Mouse (Mus musculus): ENCODE results near the gene Ly6g5c. TPM values are rescaled to one million over a fixed set of nuclear protein-coding genes. Genes with fewer than 3 reads are reported as not detected.

Ly6g5c gene
- polyA plus RNA-seq, 1 experiment, result not detected

GRCm38 (mm10) chr17:35125578-35125977, 17.5 kb downstream of the Ly6g5c start:
- peak overlapping the region; percentile 86 for H3K4me2 ChIP-seq (ENCODE audit: low read depth)
- peak overlapping the region; percentile 90 for H3K4me3 ChIP-seq
- peaks cover 40% of the 10 kb centered on the region for H3K79me2 ChIP-seq (ENCODE audit: control insufficient read depth, insufficient read depth)
- peak overlapping the region; percentile 27 for H3ac ChIP-seq (ENCODE audit: control insufficient read depth, insufficient read length)
- no peaks in the 10 kb centered on the region for H3K36me3 ChIP-seq (ENCODE audit: control insufficient read depth, insufficient read depth)
- TF ChIP-seq POLR2AphosphoS2 (IDR thresholded peaks at IDR 0.05; ENCODE audit: insufficient read length, low read depth), result no peak
- TF ChIP-seq TCF3 (IDR thresholded peaks at IDR 0.05; ENCODE audit: insufficient read length, low read depth), result no peak
- no peak for TF ChIP-seq POLR2A (IDR thresholded peaks at IDR 0.05; ENCODE audit: insufficient read length, low read depth)
- TF ChIP-seq USF1 (IDR thresholded peaks at IDR 0.05; ENCODE audit: low read depth), result peak; percentile 24
- no peak for TF ChIP-seq REST (IDR thresholded peaks at IDR 0.05; ENCODE audit: insufficient read depth, insufficient read length)
- TF ChIP-seq MAX (IDR thresholded peaks at IDR 0.05; ENCODE audit: low read depth), result no peak
- H3K27me3 ChIP-seq (ENCODE audit: control insufficient read depth, insufficient read depth, insufficient read length), result no peaks in the 10 kb centered on the region

DNA sequence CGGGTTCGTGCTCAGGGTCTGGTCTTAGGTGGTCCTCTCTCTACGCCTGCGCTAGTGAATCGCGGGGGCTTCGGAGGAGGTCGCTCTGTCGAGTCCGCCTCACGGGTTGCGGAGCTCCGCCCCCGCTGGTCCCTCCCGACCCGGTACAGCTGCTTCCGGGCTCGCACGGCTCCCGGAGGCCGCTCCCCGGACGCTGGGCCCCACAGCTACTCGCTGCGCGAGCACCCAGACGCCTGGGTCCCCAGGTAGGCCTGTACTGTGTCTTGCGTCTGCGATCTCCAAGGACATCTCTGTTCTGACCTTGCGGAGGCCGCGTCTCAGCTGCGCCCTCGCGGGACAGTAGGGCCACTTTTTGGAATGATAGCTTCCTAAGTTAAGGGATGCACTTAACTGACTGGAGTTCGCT, 18.1 kb downstream of the Ly6g5c start, which contains the start of gene D17H6S53E:
Gene D17H6S53E, plus strand, starts transcription at position 168 of the 406 bp plus-strand sequence.
- H3K4me3 ChIP-seq, result peak within 1 kb of the TSS; percentile 90
- no peaks in the 10 kb centered on the region for H3K36me3 ChIP-seq (ENCODE audit: control insufficient read depth, insufficient read depth)
- H3ac ChIP-seq (ENCODE audit: control insufficient read depth, insufficient read length), result peak within 1 kb of the TSS; percentile 27
- H3K27me3 ChIP-seq (ENCODE audit: control insufficient read depth, insufficient read depth, insufficient read length), result no peaks in the 10 kb centered on the region
- H3K79me2 ChIP-seq (ENCODE audit: control insufficient read depth, insufficient read depth), result peaks cover 36% of the 10 kb centered on the region
- TF ChIP-seq MYOG (IDR thresholded peaks at IDR 0.05; ENCODE audit: control insufficient read depth in 1 of 3, insufficient read depth in 1 of 3, insufficient read length in 2 of 3, low read depth in 2 of 3) (peak in 2 of 3 experiments; percentile 54 to 68), E2F4 (IDR thresholded peaks at IDR 0.05; ENCODE audit: insufficient read depth) (no peak), MYOD1 (IDR thresholded peaks at IDR 0.05; ENCODE audit: control insufficient read depth in 1 of 3, insufficient read length in 2 of 3, low read depth in 2 of 3) (peak in 2 of 3 experiments; percentile 34 to 68), POLR2AphosphoS2 (IDR thresholded peaks at IDR 0.05; ENCODE audit: insufficient read length, low read depth) (peak; percentile 77), POLR2A (IDR thresholded peaks at IDR 0.05; ENCODE audit: insufficient read length, low read depth) (peak; percentile 86), REST (IDR thresholded peaks at IDR 0.05; ENCODE audit: insufficient read depth, insufficient read length) (no peak), SRF (IDR thresholded peaks at IDR 0.05; ENCODE audit: control insufficient read depth, insufficient read length, low read depth) (peak; percentile 15)
- H3K4me2 ChIP-seq (ENCODE audit: low read depth), result peak within 1 kb of the TSS; percentile 86

- H3K4me2 ChIP-seq (ENCODE audit: low read depth), result peak overlapping the region; percentile 86
- no peaks in the 10 kb centered on the region for H3K27me3 ChIP-seq (ENCODE audit: control insufficient read depth, insufficient read depth, insufficient read length)
- peaks cover 32% of the 10 kb centered on the region for H3K79me2 ChIP-seq (ENCODE audit: control insufficient read depth, insufficient read depth)
- H3ac ChIP-seq (ENCODE audit: control insufficient read depth, insufficient read length), result peak overlapping the region; percentile 27
- H3K36me3 ChIP-seq (ENCODE audit: control insufficient read depth, insufficient read depth), result no peaks in the 10 kb centered on the region
- H3K4me3 ChIP-seq, result peak overlapping the region; percentile 90
- TF ChIP-seq POLR2AphosphoS2 (IDR thresholded peaks at IDR 0.05; ENCODE audit: insufficient read length, low read depth) (no peak), MAX (IDR thresholded peaks at IDR 0.05; ENCODE audit: low read depth) (no peak), TCF3 (IDR thresholded peaks at IDR 0.05; ENCODE audit: insufficient read length, low read depth) (no peak), POLR2A (IDR thresholded peaks at IDR 0.05; ENCODE audit: insufficient read length, low read depth) (no peak), MYOD1 (IDR thresholded peaks at IDR 0.05; ENCODE audit: control insufficient read depth in 1 of 3, insufficient read length in 2 of 3, low read depth in 2 of 3) (no peak), MYOG (IDR thresholded peaks at IDR 0.05; ENCODE audit: control insufficient read depth in 1 of 3, insufficient read depth in 1 of 3, insufficient read length in 2 of 3, low read depth in 2 of 3) (no peak), CEBPB (IDR thresholded peaks at IDR 0.05; ENCODE audit: insufficient read depth, poor library complexity, severe bottlenecking) (no peak), USF1 (IDR thresholded peaks at IDR 0.05; ENCODE audit: low read depth) (no peak)
Measured at GRCm38 (mm10) chr17:35127017-35127416, 18.9 kb downstream of the Ly6g5c start.

- no peaks in the 10 kb centered on the region for H3K27me3 ChIP-seq (ENCODE audit: control insufficient read depth, insufficient read depth, insufficient read length)
- no peak overlapping the region for H3K4me2 ChIP-seq (ENCODE audit: low read depth)
- H3K4me3 ChIP-seq, result no peak overlapping the region
- TF ChIP-seq MYOG (IDR thresholded peaks at IDR 0.05; ENCODE audit: control insufficient read depth in 1 of 3, insufficient read depth in 1 of 3, insufficient read length in 2 of 3, low read depth in 2 of 3), result no peak
- no peak for TF ChIP-seq MYOD1 (IDR thresholded peaks at IDR 0.05; ENCODE audit: control insufficient read depth in 1 of 3, insufficient read length in 2 of 3, low read depth in 2 of 3)
- no peak for TF ChIP-seq E2F4 (IDR thresholded peaks at IDR 0.05; ENCODE audit: insufficient read depth)
- no peak for TF ChIP-seq MAX (IDR thresholded peaks at IDR 0.05; ENCODE audit: low read depth)
- TF ChIP-seq SRF (IDR thresholded peaks at IDR 0.05; ENCODE audit: control insufficient read depth, insufficient read length, low read depth), result no peak
- TF ChIP-seq TCF12 (IDR thresholded peaks at IDR 0.05; ENCODE audit: insufficient read depth, poor library complexity, severe bottlenecking), result no peak
- no peak for TF ChIP-seq POLR2AphosphoS2 (IDR thresholded peaks at IDR 0.05; ENCODE audit: insufficient read length, low read depth)
- no peak for TF ChIP-seq USF1 (IDR thresholded peaks at IDR 0.05; ENCODE audit: low read depth)
- no peak for TF ChIP-seq POLR2A (IDR thresholded peaks at IDR 0.05; ENCODE audit: insufficient read length, low read depth)
- TF ChIP-seq CEBPB (IDR thresholded peaks at IDR 0.05; ENCODE audit: insufficient read depth, poor library complexity, severe bottlenecking), result no peak
- TF ChIP-seq TCF3 (IDR thresholded peaks at IDR 0.05; ENCODE audit: insufficient read length, low read depth), result no peak
- no peak for TF ChIP-seq REST (IDR thresholded peaks at IDR 0.05; ENCODE audit: insufficient read depth, insufficient read length)
- H3ac ChIP-seq (ENCODE audit: control insufficient read depth, insufficient read length), result no peak overlapping the region
- H3K79me2 ChIP-seq (ENCODE audit: control insufficient read depth, insufficient read depth), result peaks cover 23% of the 10 kb centered on the region
- H3K36me3 ChIP-seq (ENCODE audit: control insufficient read depth, insufficient read depth), result no peaks in the 10 kb centered on the region
Measured at GRCm38 (mm10) chr17:35128996-35129395, 20.9 kb downstream of the Ly6g5c start.

DNA sequence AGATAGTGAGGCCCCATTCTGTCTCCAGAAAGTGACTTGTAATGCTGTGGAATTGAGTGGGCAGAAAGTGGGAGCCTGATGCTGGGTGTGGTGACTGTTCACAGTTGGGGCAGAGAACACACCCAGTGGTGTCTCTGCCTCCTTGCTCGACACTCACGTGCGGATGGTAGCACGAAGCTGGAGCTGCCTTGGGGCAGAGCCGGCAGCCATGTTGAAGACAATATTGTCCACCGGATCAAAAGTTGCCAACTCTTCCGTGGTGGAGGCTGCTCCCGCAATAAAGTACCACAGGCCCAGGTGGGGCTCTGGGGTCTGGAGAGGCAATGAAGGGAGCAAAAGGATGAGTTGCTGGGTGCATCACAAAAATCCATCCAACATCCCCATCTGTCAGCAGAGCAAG, 23.0 kb downstream of the Ly6g5c start:
- H3K79me2 ChIP-seq (ENCODE audit: control insufficient read depth, insufficient read depth), result peaks cover 31% of the 10 kb centered on the region
- H3K27me3 ChIP-seq (ENCODE audit: control insufficient read depth, insufficient read depth, insufficient read length), result no peaks in the 10 kb centered on the region
- no peak overlapping the region for H3K4me2 ChIP-seq (ENCODE audit: low read depth)
- TF ChIP-seq POLR2AphosphoS2 (IDR thresholded peaks at IDR 0.05; ENCODE audit: insufficient read length, low read depth) (peak; percentile 40), POLR2A (IDR thresholded peaks at IDR 0.05; ENCODE audit: insufficient read length, low read depth) (no peak), CEBPB (IDR thresholded peaks at IDR 0.05; ENCODE audit: insufficient read depth, poor library complexity, severe bottlenecking) (no peak)
- H3ac ChIP-seq (ENCODE audit: control insufficient read depth, insufficient read length), result no peak overlapping the region
- H3K4me3 ChIP-seq, result no peak overlapping the region
- H3K36me3 ChIP-seq (ENCODE audit: control insufficient read depth, insufficient read depth), result no peaks in the 10 kb centered on the region

All from myocyte (in vitro differentiated cells).